Mouse (Mus musculus): Measurements from ENCODE around the gene Abcc9.

DNA sequence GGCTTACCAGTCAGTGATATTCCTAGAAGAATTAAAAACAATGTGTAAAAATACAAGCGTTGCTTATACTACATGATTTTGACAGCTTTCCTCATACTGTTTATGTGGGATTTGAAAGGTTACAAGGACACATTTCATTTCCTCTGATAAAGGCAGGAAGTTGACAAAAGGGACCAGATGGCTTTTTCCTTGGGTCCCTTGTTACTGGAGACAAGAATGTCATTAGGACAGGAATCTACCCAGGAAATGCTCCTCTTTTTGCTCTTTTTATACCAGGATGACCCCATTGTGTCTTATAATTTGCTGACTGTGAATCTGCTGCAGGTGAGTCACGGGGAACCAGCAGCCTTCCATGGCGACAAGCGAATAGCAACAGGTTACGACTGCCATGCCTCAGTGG lies 162.0 kb downstream of the Abcc9 start:
- no peak for TF ChIP-seq USF1 (IDR thresholded peaks at IDR 0.05; ENCODE audit: low read depth)
- TF ChIP-seq TCF12 (IDR thresholded peaks at IDR 0.05; ENCODE audit: insufficient read depth, poor library complexity, severe bottlenecking), result no peak
- TF ChIP-seq MYOG (IDR thresholded peaks at IDR 0.05; ENCODE audit: control insufficient read depth in 1 of 3, insufficient read depth in 1 of 3, insufficient read length in 2 of 3, low read depth in 2 of 3), result no peak
- TF ChIP-seq POLR2A (IDR thresholded peaks at IDR 0.05; ENCODE audit: insufficient read length, low read depth), result no peak
- no peak for TF ChIP-seq CEBPB (IDR thresholded peaks at IDR 0.05; ENCODE audit: insufficient read depth, poor library complexity, severe bottlenecking)
- no peak for TF ChIP-seq MYOD1 (IDR thresholded peaks at IDR 0.05; ENCODE audit: control insufficient read depth in 1 of 3, insufficient read length in 2 of 3, low read depth in 2 of 3)
- TF ChIP-seq TCF3 (IDR thresholded peaks at IDR 0.05; ENCODE audit: insufficient read length, low read depth), result no peak
- no peak for TF ChIP-seq MAX (IDR thresholded peaks at IDR 0.05; ENCODE audit: low read depth)
- TF ChIP-seq E2F4 (IDR thresholded peaks at IDR 0.05; ENCODE audit: insufficient read depth), result no peak
